In genomic region chr13:41219056-41219455, GRCm38 (mm10) we compare ENCODE assay signal across 15 mouse cellular contexts. TPM values are rescaled to one million over a fixed set of nuclear protein-coding genes. Genes with fewer than 3 reads are reported as not detected.
DNase-seq lines count a peak whose midpoint lies in the region; ATAC-seq lines count a peak whose summit lies in the region.
"Had no signal": no experiment of that assay in that cellular context is flagged by ENCODE, and none has a peak within 500 bp of the region (broad histone marks: within the 10 kb centered on the region; RNA-seq: fewer than 3 reads in every experiment).

No protein-coding gene starts in this region.

- peak overlapping the region; percentile 62 for H3K4me3 ChIP-seq in erythroblast, embryonic 14.5 days (replicated peaks)
- H3K4me3 ChIP-seq in embryonic facial prominence, embryonic 10.5 days, result peak overlapping the region; percentile 76
- peak overlapping the region; percentile 73; the same call in 1 of the 2 replicates for H3K4me3 ChIP-seq in hindbrain, embryonic 11.5 days (ENCODE audit: low read depth, low read length)
- peak overlapping the region; percentile 60 for H3K4me3 ChIP-seq in liver, embryonic 15.5 days (replicated peaks)

- 53% methylated on average over 1 of the region's 1 CpGs for WGBS in embryonic facial prominence, embryonic 10.5 days
- 36% methylated on average over 1 of the region's 1 CpGs for WGBS in hindbrain, embryonic 11.5 days
- 48% methylated on average over 1 of the region's 1 CpGs for WGBS in liver, embryonic 15.5 days (ENCODE audit: insufficient replicate concordance)

- no peak for DNase-seq in embryonic facial prominence, embryonic 10.5 days (ENCODE audit: low spot score)
- DNase-seq in hindbrain, embryonic 11.5 days (ENCODE audit: low spot score), result no peak
- no peak for DNase-seq in cerebellum, adult 18-20 months
- DNase-seq: adrenal gland, postnatal 14 days; cerebellum, adult 11 months had no signal

- no peak for ATAC-seq in erythroblast, adult 5-6 weeks (replicated peaks; ENCODE audit: low FRiP score, poor library complexity, severe bottlenecking)
- ATAC-seq in hindbrain, embryonic 11.5 days (ENCODE audit: low FRiP score), result no peak
- ATAC-seq in liver, embryonic 15.5 days (ENCODE audit: insufficient read depth), result no peak
- no peak for ATAC-seq in erythroid progenitor cell, adult 5-6 weeks (replicated peaks; ENCODE audit: low FRiP score, poor library complexity, severe bottlenecking)
- no peak for ATAC-seq in activated CD4-positive, CD25-positive, alpha-beta regulatory T cell, adult 4 months

- no peaks in the 10 kb centered on the region for H3K36me3 ChIP-seq in erythroblast, embryonic 14.5 days (ENCODE audit: control insufficient read depth)
- no peaks in the 10 kb centered on the region for H3K36me3 ChIP-seq in embryonic facial prominence, embryonic 10.5 days (replicated peaks)
- no peaks in the 10 kb centered on the region for H3K36me3 ChIP-seq in hindbrain, embryonic 11.5 days (ENCODE audit: control insufficient read depth, insufficient read depth, low read length)
- no peaks in the 10 kb centered on the region for H3K36me3 ChIP-seq in liver, embryonic 15.5 days (replicated peaks)
- H3K36me3 ChIP-seq: heart, embryonic 12.5 days had no signal

- peaks cover 8% of the 10 kb centered on the region for H3K9me3 ChIP-seq in erythroblast, embryonic 14.5 days (ENCODE audit: control insufficient read depth, low read length)
- peaks cover 26% of the 10 kb centered on the region for H3K9me3 ChIP-seq in embryonic facial prominence, embryonic 10.5 days
- no peaks in the 10 kb centered on the region for H3K9me3 ChIP-seq in hindbrain, embryonic 11.5 days (ENCODE audit: control insufficient read depth, low read length)
- H3K9me3 ChIP-seq in liver, embryonic 15.5 days (replicated peaks), result no peaks in the 10 kb centered on the region

- H3K4me1 ChIP-seq in erythroblast, embryonic 14.5 days (ENCODE audit: control insufficient read depth), result peaks cover 7% of the 10 kb centered on the region
- peaks cover 15% of the 10 kb centered on the region for H3K4me1 ChIP-seq in embryonic facial prominence, embryonic 10.5 days
- H3K4me1 ChIP-seq in hindbrain, embryonic 11.5 days (replicated peaks; ENCODE audit: control insufficient read depth, insufficient read depth, low read length), result no peaks in the 10 kb centered on the region
- H3K4me1 ChIP-seq in liver, embryonic 15.5 days (replicated peaks), result peaks cover 10% of the 10 kb centered on the region; the same call in 1 of the 2 replicates
- H3K4me1 ChIP-seq: heart, embryonic 12.5 days had no signal

- H3K27me3 ChIP-seq in erythroblast, embryonic 14.5 days (ENCODE audit: control insufficient read depth), result peaks cover 22% of the 10 kb centered on the region
- H3K27me3 ChIP-seq in embryonic facial prominence, embryonic 10.5 days (replicated peaks; ENCODE audit: low read depth, poor library complexity, severe bottlenecking), result no peaks in the 10 kb centered on the region
- no peaks in the 10 kb centered on the region for H3K27me3 ChIP-seq in hindbrain, embryonic 11.5 days (ENCODE audit: control insufficient read depth, insufficient read depth, low read length)
- H3K27me3 ChIP-seq in liver, embryonic 15.5 days, result peaks cover 23% of the 10 kb centered on the region
- H3K27me3 ChIP-seq: heart, embryonic 12.5 days had no signal

- H3K27ac ChIP-seq in embryonic facial prominence, embryonic 10.5 days (replicated peaks), result no peak overlapping the region
- no peak overlapping the region for H3K27ac ChIP-seq in hindbrain, embryonic 11.5 days (ENCODE audit: low read depth, low read length)
- no peak overlapping the region for H3K27ac ChIP-seq in liver, embryonic 15.5 days (replicated peaks)

- peak overlapping the region; percentile 37; the same call in 1 of the 2 replicates for H3K4me2 ChIP-seq in hindbrain, embryonic 11.5 days (replicated peaks; ENCODE audit: low read depth, low read length)
- H3K4me2 ChIP-seq in liver, embryonic 15.5 days, result peak overlapping the region; percentile 72

- H3K9ac ChIP-seq in hindbrain, embryonic 11.5 days (ENCODE audit: low read depth, low read length), result no peak overlapping the region
- no peak overlapping the region for H3K9ac ChIP-seq in liver, embryonic 15.5 days

RNA-seq across cellular contexts. Expression of gene Elovl2, which starts 1.1 kb away (rescaled TPM):
- 0.01 TPM in 1 of 2 replicates, not detected in the other for polyA plus RNA-seq in erythroblast, embryonic 14.5 days (2012)
- not detected in 2 replicates for total RNA-seq in erythroblast, adult 5-6 weeks (2015; ENCODE audit: low replicate concordance)
- total RNA-seq in erythroblast, adult 5-6 weeks (2017; ENCODE audit: low replicate concordance), result not detected in 2 replicates
- polyA plus RNA-seq in embryonic facial prominence, embryonic 10.5 days (2016; fragmentation: Nextera tagmentation; extraction: Ambion mirVana), result 27.5 and 34.1 TPM in 2 replicates
- polyA plus RNA-seq in hindbrain, embryonic 11.5 days (2014; fragmentation: Nextera tagmentation; extraction: Ambion mirVana), result 37.3 and 45.6 TPM in 2 replicates
- 42.5 and 44.7 TPM in 2 replicates for polyA plus RNA-seq in liver, embryonic 15.5 days (2015; fragmentation: Nextera tagmentation; extraction: Ambion mirVana)
- total RNA-seq in erythroid progenitor cell, adult 5-6 weeks (2015; ENCODE audit: low replicate concordance), result not detected in 2 replicates
- total RNA-seq in erythroid progenitor cell, adult 5-6 weeks (2017; ENCODE audit: low replicate concordance), result not detected in 2 replicates
- not detected for polyA plus RNA-seq in activated CD4-positive, CD25-positive, alpha-beta regulatory T cell, adult 4 months (2017; shearing (Covaris generic))
- total RNA-seq: MEL had no signal

RNA-seq across cellular contexts. Expression of gene Smim13, which starts 30.6 kb away (rescaled TPM):
- 0.09 and 0.14 TPM in 2 replicates for polyA plus RNA-seq in erythroblast, embryonic 14.5 days (2012)
- 3.1 and 5.6 TPM in 2 replicates for total RNA-seq in erythroblast, adult 5-6 weeks (2015; ENCODE audit: low replicate concordance)
- total RNA-seq in erythroblast, adult 5-6 weeks (2017; ENCODE audit: low replicate concordance), result 3.8 and 4.5 TPM in 2 replicates
- polyA plus RNA-seq in embryonic facial prominence, embryonic 10.5 days (2016; fragmentation: Nextera tagmentation; extraction: Ambion mirVana), result 11.3 and 12.1 TPM in 2 replicates
- 11.0 and 13.9 TPM in 2 replicates for polyA plus RNA-seq in hindbrain, embryonic 11.5 days (2014; fragmentation: Nextera tagmentation; extraction: Ambion mirVana)
- polyA plus RNA-seq in liver, embryonic 15.5 days (2015; fragmentation: Nextera tagmentation; extraction: Ambion mirVana), result 4.1 and 4.6 TPM in 2 replicates
- 0.84 and 2.2 TPM in 2 replicates for total RNA-seq in erythroid progenitor cell, adult 5-6 weeks (2015; ENCODE audit: low replicate concordance)
- total RNA-seq in erythroid progenitor cell, adult 5-6 weeks (2017; ENCODE audit: low replicate concordance), result 2.8 and 5.4 TPM in 2 replicates
- 1 to 10 TPM; 3.7 to 3.8 TPM for polyA plus RNA-seq in activated CD4-positive, CD25-positive, alpha-beta regulatory T cell, adult 4 months (2017; shearing (Covaris generic))

RNA-seq across cellular contexts. Expression of gene Gm17364, which starts 54.7 kb away (rescaled TPM):
- not detected in 2 replicates for polyA plus RNA-seq in erythroblast, embryonic 14.5 days (2012)
- total RNA-seq in erythroblast, adult 5-6 weeks (2015; ENCODE audit: low replicate concordance), result not detected in 2 replicates
- total RNA-seq in erythroblast, adult 5-6 weeks (2017; ENCODE audit: low replicate concordance), result not detected in 2 replicates
- polyA plus RNA-seq in embryonic facial prominence, embryonic 10.5 days (2016; fragmentation: Nextera tagmentation; extraction: Ambion mirVana), result not detected in 2 replicates
- not detected in 2 replicates for polyA plus RNA-seq in hindbrain, embryonic 11.5 days (2014; fragmentation: Nextera tagmentation; extraction: Ambion mirVana)
- polyA plus RNA-seq in liver, embryonic 15.5 days (2015; fragmentation: Nextera tagmentation; extraction: Ambion mirVana), result not detected in 2 replicates
- total RNA-seq in erythroid progenitor cell, adult 5-6 weeks (2015; ENCODE audit: low replicate concordance), result not detected in 2 replicates
- not detected in 2 replicates for total RNA-seq in erythroid progenitor cell, adult 5-6 weeks (2017; ENCODE audit: low replicate concordance)
- polyA plus RNA-seq in activated CD4-positive, CD25-positive, alpha-beta regulatory T cell, adult 4 months (2017; shearing (Covaris generic)), result not detected
- total RNA-seq: adrenal gland, postnatal 14 days; left cerebral cortex, postnatal 10 days; megakaryocyte progenitor cell, adult 5-6 weeks; MEL had no signal
- polyA plus RNA-seq: heart, embryonic 12.5 days; intestine, embryonic 14.5 days had no signal

Comparison
In these comparisons a context has a peak if more than half of its experiments do, and no peak if none do; other contexts are left out.
1. RNA of gene Elovl2, which starts 1.1 kb away (polyA plus RNA-seq): 42.5 to 44.7 TPM in liver, embryonic 15.5 days, 37.3 to 45.6 TPM in hindbrain, embryonic 11.5 days and 27.5 to 34.1 TPM in embryonic facial prominence, embryonic 10.5 days; 0.01 TPM in erythroblast, embryonic 14.5 days and not detected in activated CD4-positive, CD25-positive, alpha-beta regulatory T cell, adult 4 months; every median in the first group is over 10 times any median in the second.
2. Peak in every context shown above with its lines, with median percentiles within 50 percentile points of each other: H3K4me3 ChIP-seq.